Mouse (Mus musculus): ENCODE measurements around the gene Uxs1.

DNA sequence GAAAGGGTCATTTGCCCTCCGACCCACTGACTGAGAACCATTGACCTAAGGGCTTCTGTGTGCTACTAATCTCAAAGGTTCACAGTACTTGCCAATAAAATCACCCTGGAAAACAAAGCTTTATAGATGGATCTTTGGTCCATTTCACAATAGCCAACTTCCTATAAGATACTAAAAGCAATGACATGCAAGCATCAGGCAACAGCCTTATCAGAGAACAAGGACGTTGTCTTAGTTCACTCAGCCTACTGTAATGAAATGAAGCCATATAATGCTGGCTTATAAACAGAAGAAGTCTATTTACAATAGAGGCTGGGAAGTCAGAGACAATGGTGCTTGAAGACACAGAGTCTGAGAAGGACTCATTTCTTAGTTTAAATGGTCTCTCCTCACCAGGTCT, 37.8 kb downstream of the Uxs1 start:
- no peak for TF ChIP-seq CTCF (IDR thresholded peaks at IDR 0.05; ENCODE audit: insufficient read depth, low read length)
- no peak for TF ChIP-seq POLR2A (IDR thresholded peaks at IDR 0.05; ENCODE audit: borderline replicate concordance, extremely low read depth, low read depth, low read length)

Measured in lung, adult 2 months (tissue).